Mouse (Mus musculus) A20 (cell line): ENCODE results near the gene Irgm2.
"Not testable (repeated sequence)": the region's sequence is repeated elsewhere in the genome, so short reads cannot be mapped to it uniquely, and the experiment has no call there.

ENCODE experiments used
- DNase-seq: peaks from one replicate; pipeline ENCODE4 v3.0.0-alpha.2; 2011; ENCODE audit warnings: low read depth, low spot score

The Irgm2 gene

GRCm38 (mm10) chr11:58199229-58200037 is at the start of gene Irgm2, which contains the start of gene Igtp:
Gene Irgm2 (plus strand): TSS chr11:58199618.
Gene Igtp (plus strand): TSS chr11:58199556.
- DNase-seq = peak; percentile 75

GRCm38 (mm10) chr11:58155458-58155857 is 44.0 kb upstream of the Irgm2 start:
- DNase-seq = no peak

- DNase-seq = no peak
These were observed 42.5 kb upstream of the Irgm2 start for GRCm38 (mm10) chr11:58156871-58157270.

GRCm38 (mm10) chr11:58165072-58165471 is 34.3 kb upstream of the Irgm2 start:
- DNase-seq = peak; percentile 48

- DNase-seq = no peak
These were observed 31.6 kb upstream of the Irgm2 start for GRCm38 (mm10) chr11:58167822-58168166.

GRCm38 (mm10) chr11:58168167-58168915 is 31.1 kb upstream of the Irgm2 start, which contains the start of gene Gemin5:
Gene Gemin5 (minus strand): TSS chr11:58168539.
- peak; percentile 91 for DNase-seq

- DNase-seq = no peak
These were observed 29.8 kb upstream of the Irgm2 start for GRCm38 (mm10) chr11:58169666-58170065.

- peak; percentile 95 for DNase-seq
These were observed 27.8 kb upstream of the Irgm2 start, which contains the start of gene Mrpl22 for GRCm38 (mm10) chr11:58171459-58172091. Gene Mrpl22 (plus strand): TSS chr11:58171661.

- peak; percentile 85 for DNase-seq
These were observed 19.9 kb upstream of the Irgm2 start for GRCm38 (mm10) chr11:58179563-58179962.

- not testable (repeated sequence) for DNase-seq
These were observed 19.4 kb upstream of the Irgm2 start for GRCm38 (mm10) chr11:58179986-58180385.

- no peak for DNase-seq
These were observed 18.7 kb upstream of the Irgm2 start for GRCm38 (mm10) chr11:58180756-58181155.

GRCm38 (mm10) chr11:58183579-58183978 is 15.8 kb upstream of the Irgm2 start:
- DNase-seq = peak; percentile 48

- DNase-seq = no peak
These were observed 9.7 kb upstream of the Irgm2 start for GRCm38 (mm10) chr11:58189675-58190074.

- DNase-seq = no peak
These were observed 6.1 kb upstream of the Irgm2 start for GRCm38 (mm10) chr11:58193326-58193725.

- no peak for DNase-seq
These were observed 5.4 kb upstream of the Irgm2 start for GRCm38 (mm10) chr11:58193860-58194520.

GRCm38 (mm10) chr11:58198663-58199062 is 755 bp upstream of the Irgm2 start:
- DNase-seq = no peak

- no peak for DNase-seq
These were observed 808 bp downstream of the Irgm2 start for GRCm38 (mm10) chr11:58200226-58200625.

GRCm38 (mm10) chr11:58201052-58201451 is 1.6 kb downstream of the Irgm2 start:
- DNase-seq = no peak

GRCm38 (mm10) chr11:58210321-58210886 is 11.0 kb downstream of the Irgm2 start:
- DNase-seq = no peak

- no peak for DNase-seq
These were observed 11.8 kb downstream of the Irgm2 start for GRCm38 (mm10) chr11:58211062-58211681.

GRCm38 (mm10) chr11:58211682-58212067 is 12.3 kb downstream of the Irgm2 start:
- no peak for DNase-seq
